Mouse (Mus musculus): ENCODE results near the gene Tns1. TPM values are rescaled to one million over a fixed set of nuclear protein-coding genes. Genes with fewer than 3 reads are reported as not detected.

Tns1 gene
- polyA plus RNA-seq, 1 experiment from 2014 or later, result 137 TPM

GRCm38 (mm10) chr1:74095728-74096127 is 28.5 kb downstream of the Tns1 start:
- WGBS, result 42% methylated on average over 3 of the region's 3 CpGs
- peaks cover 35% of the 10 kb centered on the region for H3K27me3 ChIP-seq (ENCODE audit: control insufficient read depth, insufficient read depth, low read depth, low read length)
- no peak for ATAC-seq (ENCODE audit: low read depth)
- H3K4me3 ChIP-seq (ENCODE audit: low read length), result no peak overlapping the region
- H3K9me3 ChIP-seq (ENCODE audit: control insufficient read depth, low read length), result no peaks in the 10 kb centered on the region
- H3K36me3 ChIP-seq (ENCODE audit: control insufficient read depth, insufficient read depth, low read length), result no peaks in the 10 kb centered on the region
- no peak overlapping the region for H3K4me2 ChIP-seq (ENCODE audit: low read depth, low read length)
- no peak overlapping the region for H3K9ac ChIP-seq (ENCODE audit: low read length)
- H3K4me1 ChIP-seq (replicated peaks; ENCODE audit: control insufficient read depth, insufficient read depth, low read length), result peaks cover 65% of the 10 kb centered on the region
- no peak overlapping the region for H3K27ac ChIP-seq (ENCODE audit: low read length)

GRCm38 (mm10) chr1:74095296-74095695 is 29.0 kb downstream of the Tns1 start:
- Histone ChIP-seq H3K27me3 (ENCODE audit: control insufficient read depth, insufficient read depth, low read depth, low read length) (peaks cover 35% of the 10 kb centered on the region), H3K36me3 (ENCODE audit: control insufficient read depth, insufficient read depth, low read length) (no peaks in the 10 kb centered on the region), H3K27ac (ENCODE audit: low read length) (no peak overlapping the region), H3K9me3 (ENCODE audit: control insufficient read depth, low read length) (no peaks in the 10 kb centered on the region), H3K9ac (ENCODE audit: low read length) (no peak overlapping the region), H3K4me2 (ENCODE audit: low read depth, low read length) (no peak overlapping the region), H3K4me3 (ENCODE audit: low read length) (no peak overlapping the region), H3K4me1 (replicated peaks; ENCODE audit: control insufficient read depth, insufficient read depth, low read length) (peaks cover 65% of the 10 kb centered on the region)
- ATAC-seq (ENCODE audit: low read depth), result no peak
- 50% methylated on average over 6 of the region's 6 CpGs for WGBS

GRCm38 (mm10) chr1:74094497-74095270 is 29.6 kb downstream of the Tns1 start:
- Histone ChIP-seq H3K36me3 (ENCODE audit: control insufficient read depth, insufficient read depth, low read length) (no peaks in the 10 kb centered on the region), H3K27me3 (ENCODE audit: control insufficient read depth, insufficient read depth, low read depth, low read length) (peaks cover 31% of the 10 kb centered on the region), H3K9ac (ENCODE audit: low read length) (0 out of 2 replicates have a peak overlapping the region, but pooled peaks have one; percentile 36), H3K4me1 (replicated peaks; ENCODE audit: control insufficient read depth, insufficient read depth, low read length) (peaks cover 64% of the 10 kb centered on the region), H3K27ac (ENCODE audit: low read length) (no peak overlapping the region), H3K4me2 (ENCODE audit: low read depth, low read length) (no peak overlapping the region), H3K9me3 (ENCODE audit: control insufficient read depth, low read length) (no peaks in the 10 kb centered on the region), H3K4me3 (ENCODE audit: low read length) (no peak overlapping the region)
- 34% methylated on average over 7 of the region's 7 CpGs for WGBS
- ATAC-seq (ENCODE audit: low read depth), result peak; percentile 29

GRCm38 (mm10) chr1:74093447-74093846 is 30.8 kb downstream of the Tns1 start:
- H3K9me3 ChIP-seq (ENCODE audit: control insufficient read depth, low read length), result no peaks in the 10 kb centered on the region
- peaks cover 24% of the 10 kb centered on the region for H3K27me3 ChIP-seq (ENCODE audit: control insufficient read depth, insufficient read depth, low read depth, low read length)
- H3K9ac ChIP-seq (ENCODE audit: low read length), result no peak overlapping the region
- ATAC-seq (ENCODE audit: low read depth), result no peak
- peaks cover 55% of the 10 kb centered on the region for H3K4me1 ChIP-seq (replicated peaks; ENCODE audit: control insufficient read depth, insufficient read depth, low read length)
- H3K4me3 ChIP-seq (ENCODE audit: low read length), result no peak overlapping the region
- WGBS, result 66% methylated on average over 5 of the region's 5 CpGs
- H3K27ac ChIP-seq (ENCODE audit: low read length), result no peak overlapping the region
- H3K4me2 ChIP-seq (ENCODE audit: low read depth, low read length), result no peak overlapping the region
- no peaks in the 10 kb centered on the region for H3K36me3 ChIP-seq (ENCODE audit: control insufficient read depth, insufficient read depth, low read length)

- H3K9ac ChIP-seq (ENCODE audit: low read length), result no peak overlapping the region
- no peak overlapping the region for H3K4me2 ChIP-seq (ENCODE audit: low read depth, low read length)
- peaks cover 13% of the 10 kb centered on the region for H3K27me3 ChIP-seq (ENCODE audit: control insufficient read depth, insufficient read depth, low read depth, low read length)
- WGBS, result 50% methylated on average over 10 of the region's 10 CpGs
- H3K4me1 ChIP-seq (replicated peaks; ENCODE audit: control insufficient read depth, insufficient read depth, low read length), result peaks cover 44% of the 10 kb centered on the region
- H3K9me3 ChIP-seq (ENCODE audit: control insufficient read depth, low read length), result no peaks in the 10 kb centered on the region
- no peak overlapping the region for H3K4me3 ChIP-seq (ENCODE audit: low read length)
- peak overlapping the region; percentile 95 for H3K27ac ChIP-seq (ENCODE audit: low read length)
- ATAC-seq (ENCODE audit: low read depth), result peak; percentile 41
- no peaks in the 10 kb centered on the region for H3K36me3 ChIP-seq (ENCODE audit: control insufficient read depth, insufficient read depth, low read length)
These were observed 32.0 kb downstream of the Tns1 start for GRCm38 (mm10) chr1:74092242-74092641.

- H3K9ac ChIP-seq (ENCODE audit: low read length), result peak overlapping the region; percentile 57
These were observed 32.5 kb downstream of the Tns1 start for GRCm38 (mm10) chr1:74091611-74092224.

GRCm38 (mm10) chr1:74091138-74091537 is 33.1 kb downstream of the Tns1 start:
- Histone ChIP-seq H3K9ac (ENCODE audit: low read length) (peak overlapping the region; percentile 57), H3K4me1 (replicated peaks; ENCODE audit: control insufficient read depth, insufficient read depth, low read length) (peaks cover 37% of the 10 kb centered on the region)
- peak; percentile 69 for ATAC-seq (ENCODE audit: low read depth)

More at GRCm38 (mm10) chr1:74091611-74092224, 32.5 kb downstream of the Tns1 start:
- Histone ChIP-seq H3K36me3 (ENCODE audit: control insufficient read depth, insufficient read depth, low read length) (no peaks in the 10 kb centered on the region), H3K27ac (ENCODE audit: low read length) (peak overlapping the region; percentile 95), H3K4me3 (ENCODE audit: low read length) (no peak overlapping the region), H3K9me3 (ENCODE audit: control insufficient read depth, low read length) (no peaks in the 10 kb centered on the region), H3K27me3 (ENCODE audit: control insufficient read depth, insufficient read depth, low read depth, low read length) (peaks cover 8% of the 10 kb centered on the region), H3K4me1 (replicated peaks; ENCODE audit: control insufficient read depth, insufficient read depth, low read length) (peaks cover 42% of the 10 kb centered on the region), H3K4me2 (ENCODE audit: low read depth, low read length) (peak overlapping the region; percentile 44; the same call in 1 of the 2 replicates)
- 19% methylated on average over 6 of the region's 6 CpGs for WGBS
- peak; percentile 60 for ATAC-seq (ENCODE audit: low read depth)

GRCm38 (mm10) chr1:74090329-74090728 is 33.9 kb downstream of the Tns1 start:
- ATAC-seq (ENCODE audit: low read depth), result no peak
- peaks cover 36% of the 10 kb centered on the region for H3K4me1 ChIP-seq (replicated peaks; ENCODE audit: control insufficient read depth, insufficient read depth, low read length)
- peak overlapping the region; percentile 42 for H3K4me3 ChIP-seq (ENCODE audit: low read length)
- peak overlapping the region; percentile 44 for H3K4me2 ChIP-seq (ENCODE audit: low read depth, low read length)
- peak overlapping the region; percentile 57 for H3K9ac ChIP-seq (ENCODE audit: low read length)
- H3K27ac ChIP-seq (ENCODE audit: low read length), result no peak overlapping the region
- no peaks in the 10 kb centered on the region for H3K9me3 ChIP-seq (ENCODE audit: control insufficient read depth, low read length)
- H3K36me3 ChIP-seq (ENCODE audit: control insufficient read depth, insufficient read depth, low read length), result no peaks in the 10 kb centered on the region
- WGBS, result 24% methylated on average over 7 of the region's 7 CpGs
- no peaks in the 10 kb centered on the region for H3K27me3 ChIP-seq (ENCODE audit: control insufficient read depth, insufficient read depth, low read depth, low read length)

More at GRCm38 (mm10) chr1:74091138-74091537, 33.1 kb downstream of the Tns1 start:
- 15% methylated on average over 6 of the region's 7 CpGs for WGBS
- peak overlapping the region; percentile 44 for H3K4me2 ChIP-seq (ENCODE audit: low read depth, low read length)
- no peaks in the 10 kb centered on the region for H3K9me3 ChIP-seq (ENCODE audit: control insufficient read depth, low read length)
- peaks cover 4% of the 10 kb centered on the region; the same call in 1 of the 2 replicates for H3K27me3 ChIP-seq (ENCODE audit: control insufficient read depth, insufficient read depth, low read depth, low read length)
- no peaks in the 10 kb centered on the region for H3K36me3 ChIP-seq (ENCODE audit: control insufficient read depth, insufficient read depth, low read length)
- H3K4me3 ChIP-seq (ENCODE audit: low read length), result peak overlapping the region; percentile 42
- H3K27ac ChIP-seq (ENCODE audit: low read length), result peak overlapping the region; percentile 95

GRCm38 (mm10) chr1:74088569-74088968 is 35.7 kb downstream of the Tns1 start:
- WGBS, result 64% methylated on average over 1 of the region's 1 CpGs
- no peak overlapping the region for H3K4me2 ChIP-seq (ENCODE audit: low read depth, low read length)
- H3K27me3 ChIP-seq (ENCODE audit: control insufficient read depth, insufficient read depth, low read depth, low read length), result no peaks in the 10 kb centered on the region
- ATAC-seq (ENCODE audit: low read depth), result no peak
- no peaks in the 10 kb centered on the region for H3K9me3 ChIP-seq (ENCODE audit: control insufficient read depth, low read length)
- peaks cover 41% of the 10 kb centered on the region for H3K4me1 ChIP-seq (replicated peaks; ENCODE audit: control insufficient read depth, insufficient read depth, low read length)
- no peaks in the 10 kb centered on the region for H3K36me3 ChIP-seq (ENCODE audit: control insufficient read depth, insufficient read depth, low read length)
- no peak overlapping the region for H3K9ac ChIP-seq (ENCODE audit: low read length)
- H3K27ac ChIP-seq (ENCODE audit: low read length), result no peak overlapping the region
- no peak overlapping the region for H3K4me3 ChIP-seq (ENCODE audit: low read length)
